Mouse (Mus musculus): ENCODE measurements at regions not wholly inside any gene's neighbourhood (a gene's known extent, or its start where the extent isn't known, plus 50 kb on each side); places are given as distances from the start of the nearest gene placed in this dataset.

DNA sequence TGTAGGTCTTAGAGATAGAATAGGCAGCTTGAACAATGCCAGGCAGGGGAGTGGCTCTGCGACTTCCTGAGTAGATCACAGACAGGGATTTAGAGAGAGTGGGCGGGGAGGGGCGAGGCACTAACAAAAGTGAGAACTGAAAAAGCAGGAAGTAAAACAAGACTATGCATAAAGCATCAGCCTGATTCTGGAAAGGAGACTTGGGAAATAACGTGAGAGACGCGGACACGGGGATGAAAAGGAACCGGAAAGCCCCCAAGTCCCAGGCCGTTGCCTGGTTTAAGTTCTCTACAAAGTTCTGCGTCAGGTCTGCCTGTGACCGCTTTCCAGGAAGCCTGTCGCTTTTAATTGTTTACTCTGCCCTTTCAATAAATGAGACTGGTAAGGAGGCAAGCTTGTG is 86.3 kb downstream of the D16Ertd472e start:
- no peak for DNase-seq (ENCODE audit: extremely low read depth, low read depth, low spot score)

DNA sequence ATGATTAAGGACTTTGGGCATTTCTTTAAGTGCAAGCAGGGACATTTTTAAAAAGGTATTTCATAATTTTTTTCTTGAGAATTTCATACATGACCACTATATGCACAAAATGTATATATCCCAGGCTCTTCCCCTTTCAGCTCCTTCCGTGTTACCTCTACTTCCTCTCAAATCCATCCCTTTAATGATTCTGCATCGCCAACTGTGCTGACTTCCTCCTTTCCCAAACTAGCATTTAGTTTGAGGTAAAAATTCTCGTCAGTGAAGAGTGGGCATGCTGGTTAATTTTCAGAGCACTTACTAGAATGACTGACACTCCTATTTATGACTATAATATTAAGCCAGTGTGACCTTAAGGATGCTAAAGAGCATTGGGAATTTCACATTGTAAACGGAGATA is 86.9 kb downstream of the D16Ertd472e start:
- no peak for DNase-seq (ENCODE audit: extremely low read depth, low read depth, low spot score)

DNA sequence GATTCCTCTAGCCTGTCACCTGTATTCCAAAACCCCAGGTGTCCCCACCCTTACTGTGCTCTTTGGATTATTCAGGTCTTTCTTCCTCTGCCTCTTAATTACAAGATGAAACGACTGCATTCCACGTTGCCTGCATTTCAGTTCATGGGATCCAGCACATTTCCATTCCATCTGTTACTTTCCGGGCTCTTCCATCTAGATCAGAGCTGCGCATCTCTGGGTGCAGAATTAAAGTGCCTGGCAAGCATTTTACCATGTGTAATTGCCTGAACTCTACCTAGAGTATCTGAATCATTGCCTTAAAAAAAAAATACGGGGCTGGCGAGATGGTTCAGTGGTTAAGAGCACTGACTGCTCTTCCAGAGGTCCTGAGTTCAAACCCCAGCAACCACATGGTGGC is 90.0 kb downstream of the D16Ertd472e start:
- no peak for DNase-seq (ENCODE audit: extremely low read depth, low read depth, low spot score)

DNA sequence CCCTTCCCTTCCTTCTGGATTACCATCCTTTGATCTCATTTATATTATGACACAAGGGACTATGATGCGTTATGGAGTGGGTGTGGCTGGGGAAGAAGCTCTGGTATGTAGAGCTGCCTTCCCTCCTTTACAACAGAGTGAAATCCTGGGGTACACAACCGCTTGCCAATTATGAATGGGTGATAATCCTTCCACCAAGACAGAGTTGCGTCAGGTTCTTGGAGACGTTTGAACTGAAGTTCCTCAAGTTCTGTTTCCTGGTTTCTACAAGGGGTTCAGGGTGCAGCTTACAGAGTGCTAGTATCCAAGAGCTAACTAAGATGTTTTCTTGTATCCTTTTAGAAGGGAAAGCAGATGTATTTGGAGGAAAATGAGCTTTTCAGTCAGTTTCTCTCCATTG is 92.2 kb downstream of the D16Ertd472e start:
- no peak for DNase-seq (ENCODE audit: extremely low read depth, low read depth, low spot score)

DNA sequence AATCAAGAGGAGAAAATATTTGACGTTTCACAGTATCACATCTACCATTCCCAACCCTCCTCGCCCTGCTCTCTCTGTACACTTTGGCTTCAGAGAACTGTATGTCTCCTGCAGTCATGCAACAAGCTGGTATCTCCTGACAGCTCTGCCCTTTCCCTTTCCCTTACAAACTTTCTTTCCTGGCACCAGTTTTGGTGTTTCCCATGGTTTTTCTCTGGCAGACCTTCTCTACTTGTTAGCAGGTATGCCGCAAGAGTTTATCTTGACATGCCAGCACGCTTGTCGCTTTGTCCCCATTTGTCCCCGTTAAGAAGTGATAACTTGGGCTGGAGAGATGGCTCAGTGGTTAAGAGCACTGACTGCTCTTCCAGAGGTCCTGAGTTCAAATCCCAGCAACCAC is 94.9 kb downstream of the D16Ertd472e start:
- no peak for DNase-seq (ENCODE audit: extremely low read depth, low read depth, low spot score)

DNA sequence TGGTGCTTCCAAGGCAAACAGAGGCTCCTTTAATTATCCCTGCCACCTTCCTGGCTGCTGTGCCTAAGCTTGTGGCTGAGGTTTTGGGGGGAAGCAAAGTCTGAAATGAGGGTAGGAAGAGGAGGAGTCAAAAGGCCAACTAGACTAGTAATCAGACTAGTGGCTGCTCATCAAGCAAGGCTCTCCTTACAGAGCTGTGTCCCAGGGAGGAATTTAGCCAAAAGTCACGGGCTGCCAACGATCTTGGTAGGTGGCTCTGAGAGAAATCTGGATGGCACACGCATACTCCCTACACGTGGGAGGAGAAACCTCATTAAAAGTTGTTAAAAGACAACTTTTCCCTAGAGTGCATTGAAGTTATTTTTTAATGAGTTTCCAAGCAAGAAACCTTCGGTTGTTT is 95.4 kb downstream of the D16Ertd472e start:
- no peak for DNase-seq (ENCODE audit: extremely low read depth, low read depth, low spot score)

DNA sequence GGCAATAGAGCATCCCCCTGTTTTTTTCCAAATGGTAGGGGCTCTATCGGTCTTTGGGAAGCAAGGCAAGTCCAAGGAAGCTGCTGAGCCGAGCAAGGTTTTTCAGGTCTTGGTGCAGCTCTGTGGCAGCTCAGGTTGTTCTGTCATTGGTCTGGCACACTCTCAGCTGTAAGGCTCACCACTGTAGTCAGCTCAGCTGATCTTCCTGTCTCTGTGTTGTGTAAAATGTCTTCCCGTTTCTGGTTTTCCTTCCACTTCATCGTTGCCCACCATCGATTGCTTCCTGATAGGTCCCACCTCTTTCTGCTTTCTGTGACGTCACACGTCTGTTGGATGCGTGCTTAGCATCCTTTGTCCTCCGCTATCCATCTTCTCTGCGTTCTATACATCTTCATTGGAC is 96.2 kb downstream of the D16Ertd472e start:
- DNase-seq (ENCODE audit: extremely low read depth, low read depth, low spot score) = no peak

DNA sequence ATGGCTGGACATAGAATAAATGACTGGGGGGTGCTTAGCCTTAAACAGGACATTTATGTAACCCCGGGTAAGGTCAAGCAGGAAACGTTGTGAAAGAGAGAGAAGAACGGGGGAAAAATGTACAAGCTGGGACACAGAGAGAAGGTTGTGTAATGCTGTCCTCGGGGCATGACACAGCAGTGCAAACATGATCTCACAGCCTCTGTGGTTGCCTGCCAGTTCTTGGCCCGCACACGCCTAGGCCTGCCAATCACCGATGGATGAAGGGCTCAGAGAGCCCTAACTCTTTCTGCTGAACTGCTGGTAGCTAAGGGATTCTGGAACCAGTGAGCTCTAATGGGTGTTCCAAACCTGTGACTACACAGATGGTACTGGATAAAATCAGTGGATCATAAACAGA is 96.5 kb upstream of the Btg3 start:
- DNase-seq (ENCODE audit: extremely low read depth, low read depth, low spot score) = peak; percentile 73

DNA sequence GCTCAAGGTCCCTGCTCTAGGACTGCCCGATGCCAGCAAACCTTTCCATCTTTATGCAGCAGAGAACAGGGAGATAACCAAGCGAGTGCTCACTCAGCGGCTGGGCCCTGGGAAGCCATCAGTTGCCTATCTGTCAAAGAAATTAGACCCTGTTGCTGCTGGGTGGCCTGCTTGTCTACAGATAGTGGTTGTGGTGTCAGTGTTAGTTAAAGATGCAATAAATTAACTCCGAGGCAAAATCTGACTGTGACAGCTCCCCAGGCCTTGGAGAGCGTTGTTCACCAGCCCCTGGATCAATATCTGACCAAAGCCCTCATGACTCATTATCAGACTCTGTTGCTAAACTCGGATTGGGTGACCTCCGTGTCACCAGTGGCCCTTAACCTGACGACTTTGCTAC is 83.0 kb upstream of the Btg3 start:
- no peak for DNase-seq (ENCODE audit: extremely low read depth, low read depth, low spot score)

DNA sequence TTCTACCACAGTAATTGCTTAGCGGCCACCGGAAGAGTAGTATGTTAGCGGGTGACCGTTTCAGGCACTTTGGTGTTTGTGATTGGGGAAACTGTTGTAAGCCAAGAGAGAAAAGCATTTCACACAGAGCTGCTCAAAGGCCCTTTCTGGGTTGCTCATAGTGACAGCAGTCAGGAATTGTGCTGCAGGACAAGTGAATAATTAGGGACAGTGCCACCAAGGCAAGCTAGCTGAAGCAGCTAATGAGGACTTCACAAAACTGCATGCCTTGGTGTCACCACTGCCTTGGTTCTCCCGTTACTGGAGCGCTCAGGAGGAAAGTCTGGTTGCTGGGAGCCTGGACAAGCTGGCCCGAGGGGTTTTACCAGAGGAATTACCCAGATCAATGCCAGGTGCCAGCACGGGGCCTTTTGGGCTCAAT is 80.7 kb upstream of the Btg3 start:
- DNase-seq (ENCODE audit: extremely low read depth, low read depth, low spot score) = no peak

DNA sequence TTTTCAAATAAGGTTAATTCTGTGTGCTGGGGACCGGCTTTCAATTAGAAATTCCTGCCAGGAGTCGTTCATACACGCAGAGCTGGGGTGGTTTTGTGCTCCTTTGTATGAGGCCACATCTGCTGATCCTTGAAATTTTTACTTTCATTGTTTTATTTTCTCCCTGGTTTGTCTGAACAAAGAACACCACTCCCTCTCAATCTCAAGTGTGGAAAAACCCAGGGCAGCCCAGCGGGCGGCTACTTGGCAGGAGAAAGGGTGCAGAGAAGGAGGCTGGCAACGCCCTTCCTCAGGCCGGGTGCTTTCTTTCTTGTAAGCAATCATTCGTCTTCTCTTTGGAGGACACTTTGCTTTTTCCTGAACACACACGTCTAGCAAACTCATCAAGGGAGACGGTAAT is 79.4 kb upstream of the Btg3 start:
- no peak for DNase-seq (ENCODE audit: extremely low read depth, low read depth, low spot score)

DNA sequence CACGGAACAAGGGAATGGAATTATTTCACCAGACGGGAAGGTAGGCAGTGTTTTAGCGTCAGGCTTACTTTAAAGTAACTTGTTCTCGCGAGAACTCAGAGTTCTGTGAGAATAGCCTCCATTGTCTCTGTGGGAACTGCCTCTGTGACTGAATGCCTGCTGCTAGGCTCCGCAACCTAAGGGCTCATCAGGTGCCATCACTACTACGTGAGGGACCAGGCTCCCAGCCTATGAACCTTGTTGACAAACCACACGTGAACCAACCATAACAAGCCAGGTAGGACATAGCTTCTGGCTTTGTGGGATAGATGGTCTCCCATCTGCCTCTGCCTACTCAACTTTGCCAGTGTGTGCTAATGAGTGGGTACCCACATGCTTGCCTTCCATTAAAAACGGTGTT is 77.5 kb upstream of the Btg3 start:
- DNase-seq (ENCODE audit: extremely low read depth, low read depth, low spot score) = no peak

DNA sequence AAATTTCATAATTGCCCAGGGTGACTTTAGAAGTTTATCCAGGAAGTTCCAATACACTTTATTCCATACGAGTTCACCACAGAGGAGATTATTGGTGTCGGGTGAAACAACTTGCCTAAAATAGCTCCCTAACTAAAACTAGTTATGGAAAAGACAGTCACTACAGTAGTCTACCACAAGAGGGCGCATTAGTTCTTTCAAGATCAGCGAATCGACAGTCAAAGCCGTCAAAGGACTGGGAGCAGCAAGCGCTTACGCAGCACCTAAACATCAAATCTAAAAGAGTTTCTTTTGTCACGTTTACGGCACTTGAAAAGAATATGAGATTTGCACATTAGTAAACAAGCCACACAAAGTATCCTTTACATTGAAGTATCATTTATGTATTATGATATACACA is 75.3 kb upstream of the Btg3 start:
- peak; percentile 11 for DNase-seq (ENCODE audit: extremely low read depth, low read depth, low spot score)

DNA sequence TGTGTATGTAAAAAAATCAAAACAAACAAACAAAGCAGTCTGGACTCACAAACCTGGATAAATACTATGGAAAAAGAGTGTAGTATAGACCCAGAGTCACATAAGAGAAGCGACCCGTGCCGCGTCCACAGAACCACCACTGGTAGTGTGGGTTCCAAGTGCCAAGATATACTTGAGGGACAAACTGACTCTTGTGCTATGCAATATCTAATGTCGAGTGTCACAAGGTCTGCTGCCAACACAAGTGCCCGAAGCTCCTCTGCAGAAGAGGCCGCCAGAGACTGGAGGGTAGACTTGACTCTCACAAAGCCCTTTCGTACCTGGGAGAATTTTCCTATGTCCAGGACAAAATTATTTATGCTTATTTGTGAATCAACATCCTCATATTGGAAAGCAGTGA is 74.8 kb upstream of the Btg3 start:
- DNase-seq (ENCODE audit: extremely low read depth, low read depth, low spot score) = no peak

DNA sequence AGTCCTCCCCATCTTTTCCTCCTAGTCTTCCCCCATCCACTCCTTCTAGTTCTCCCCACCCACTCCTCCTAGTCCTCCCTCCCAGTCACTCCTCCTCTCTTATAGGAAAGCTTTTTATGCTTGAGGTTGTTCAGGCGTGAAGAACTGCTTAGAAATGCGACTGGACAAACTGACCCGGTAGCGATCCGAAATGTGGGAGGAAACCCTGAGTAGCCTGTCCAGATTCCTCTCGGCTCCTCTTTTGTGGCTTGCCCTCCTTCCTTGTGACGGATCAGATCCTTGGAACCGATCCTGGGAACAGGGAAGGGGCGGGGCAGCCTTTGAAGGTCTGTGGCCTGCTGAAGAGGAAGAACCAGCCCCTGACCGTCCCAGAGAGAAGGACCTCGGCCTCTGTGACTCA is 74.3 kb upstream of the Btg3 start:
- no peak for DNase-seq (ENCODE audit: extremely low read depth, low read depth, low spot score)

DNA sequence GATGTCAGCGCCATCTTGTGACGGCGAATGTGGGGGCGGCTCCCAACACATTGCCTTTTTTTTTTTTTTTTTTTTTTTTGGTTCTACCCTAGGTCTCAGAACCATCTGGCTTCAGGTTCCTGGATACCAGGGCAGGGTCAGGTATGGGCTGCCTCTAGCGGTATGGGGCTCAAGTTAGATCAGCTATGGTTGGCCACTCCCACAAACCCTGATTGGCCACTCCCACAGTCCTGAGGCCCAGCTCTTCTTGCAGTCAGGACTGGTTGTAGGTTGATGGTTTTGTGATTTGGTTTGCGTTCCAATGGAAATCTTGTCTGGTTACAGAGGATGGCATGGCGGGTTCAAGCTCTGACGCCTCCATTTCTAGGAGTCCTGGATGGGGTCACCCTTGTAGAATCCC is 72.2 kb upstream of the Btg3 start:
- no peak for DNase-seq (ENCODE audit: extremely low read depth, low read depth, low spot score)

DNA sequence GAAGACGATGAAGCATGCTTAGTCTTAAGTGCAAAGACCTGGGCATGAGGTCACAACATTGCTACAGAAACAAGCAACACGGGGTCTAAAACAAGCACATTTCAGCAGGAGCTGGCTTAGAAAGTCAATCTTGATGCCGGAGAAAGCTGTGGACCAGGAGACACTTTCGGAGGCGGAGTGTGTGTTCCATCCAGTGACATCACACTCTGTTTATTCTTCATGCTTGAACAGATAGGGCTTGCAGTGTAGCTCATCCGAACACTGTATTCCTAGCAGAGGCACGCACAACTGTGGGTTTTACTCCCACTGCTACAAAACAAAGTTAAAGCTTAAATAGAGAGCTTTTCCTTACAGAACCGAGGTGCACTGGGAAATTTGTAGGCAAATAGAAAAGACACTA is 66.3 kb upstream of the Btg3 start:
- no peak for DNase-seq (ENCODE audit: extremely low read depth, low read depth, low spot score)

DNA sequence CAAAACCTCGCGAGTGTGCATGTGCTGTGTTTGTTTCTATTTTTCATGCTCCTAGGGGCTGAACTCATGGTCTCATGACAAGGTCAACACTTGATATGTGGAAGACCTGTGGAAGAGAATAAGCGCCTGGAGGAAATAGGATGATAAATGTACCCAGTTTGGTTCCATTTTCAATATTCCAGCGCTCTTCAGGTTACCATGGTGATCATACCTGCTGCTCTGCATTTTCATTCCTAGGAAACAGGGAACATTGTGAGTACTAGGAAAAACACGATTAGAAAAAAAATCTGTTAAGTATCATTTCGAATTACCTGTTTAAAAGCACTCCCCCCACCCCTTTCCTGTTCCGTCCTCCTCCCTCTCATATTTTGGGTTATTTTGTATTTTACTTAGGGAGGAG is 65.8 kb upstream of the Btg3 start:
- no peak for DNase-seq (ENCODE audit: extremely low read depth, low read depth, low spot score)

DNA sequence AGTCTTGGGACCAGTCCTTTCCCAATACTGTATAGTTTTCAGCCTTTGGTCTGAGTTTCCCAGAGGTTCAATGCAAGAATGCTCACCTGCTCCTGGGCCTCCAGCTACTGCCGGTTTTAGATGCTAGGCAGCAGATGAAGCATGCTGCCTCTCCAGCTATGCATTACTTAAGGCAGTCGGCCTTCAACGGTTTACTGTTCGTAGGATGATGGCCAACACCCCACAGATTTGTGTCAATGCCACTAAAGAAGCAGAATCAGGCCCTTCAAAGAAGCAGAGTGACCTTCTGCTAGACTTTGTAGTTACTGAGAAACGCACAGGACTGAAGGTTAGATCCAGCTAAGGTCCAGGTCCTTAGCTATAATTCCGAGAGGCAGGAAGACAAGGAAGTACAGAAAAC is 65.0 kb upstream of the Btg3 start:
- DNase-seq (ENCODE audit: extremely low read depth, low read depth, low spot score) = no peak

DNA sequence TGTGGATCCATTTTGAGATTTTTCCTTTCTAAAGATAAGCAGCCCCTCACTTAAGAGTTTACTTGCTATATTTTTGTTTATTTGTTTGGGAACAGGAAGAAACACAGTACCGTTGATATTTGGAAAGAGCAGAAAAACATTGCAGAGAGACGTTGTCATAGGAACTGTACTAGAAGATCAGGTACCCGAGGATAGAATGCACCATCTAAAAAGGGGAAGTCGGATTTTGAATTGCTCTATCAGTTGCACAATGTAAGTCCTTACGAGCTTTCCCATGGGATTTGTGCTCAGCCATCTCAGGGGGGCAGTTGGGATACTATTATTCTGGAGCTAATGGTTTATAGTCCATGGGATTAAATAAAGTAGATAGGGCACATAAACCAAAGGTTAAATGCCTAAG is 58.7 kb upstream of the Btg3 start:
- DNase-seq (ENCODE audit: extremely low read depth, low read depth, low spot score) = no peak

DNA sequence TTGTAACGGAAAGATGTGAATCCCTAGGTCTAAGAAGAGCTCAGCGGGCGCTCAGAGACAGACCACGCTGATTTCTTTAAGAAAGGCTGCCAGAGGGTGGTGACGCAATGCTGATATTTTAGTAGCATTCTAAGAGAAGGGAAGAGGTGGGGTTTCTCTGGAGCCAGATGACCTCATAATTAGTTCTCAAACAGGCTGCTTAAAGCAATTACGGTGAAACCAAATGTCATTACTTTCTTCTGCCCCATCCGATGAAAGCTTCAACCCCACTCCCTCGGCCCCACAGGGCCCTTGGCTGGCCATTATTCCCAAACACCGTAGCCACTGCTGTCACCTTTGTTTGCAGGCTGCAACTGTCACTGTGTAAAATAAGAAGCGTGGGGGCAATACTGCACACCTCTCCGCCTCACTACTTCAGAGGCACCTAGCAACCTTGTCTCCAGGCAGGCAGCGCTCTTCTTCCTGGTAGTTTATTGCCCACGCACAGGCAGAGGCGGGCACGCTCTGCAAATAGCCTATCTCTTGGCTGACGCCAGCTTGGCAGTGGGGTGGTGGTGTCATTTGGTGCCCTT is 50.6 kb upstream of the Btg3 start:
- DNase-seq (ENCODE audit: extremely low read depth, low read depth, low spot score) = peak; percentile 30
